Mouse (Mus musculus): ENCODE data around the gene Cryba4.

The Cryba4 gene

DNA sequence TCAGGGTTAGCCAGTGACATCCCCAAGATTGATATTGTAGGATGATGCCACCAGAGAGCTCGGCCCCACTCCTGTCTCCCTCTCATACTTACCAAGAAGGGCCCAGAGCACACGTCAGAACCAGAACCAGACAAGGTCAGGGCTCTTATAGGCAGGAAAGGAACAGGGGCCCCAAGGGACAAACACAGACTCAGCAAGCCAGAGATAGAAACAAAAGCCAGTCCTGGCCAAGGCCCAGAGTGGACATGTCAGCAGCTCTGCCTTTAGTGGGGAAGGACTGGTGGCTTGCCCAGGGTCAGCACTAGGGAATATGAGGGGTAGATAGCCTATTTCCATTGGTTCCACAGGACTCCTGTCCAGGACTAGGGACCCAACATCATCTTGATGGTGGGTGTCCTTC, at the start of gene Cryba4:
TSS of gene Cryba4 (minus strand) at position 119 of the 400 bp plus-strand sequence.
- no peak for DNase-seq (ENCODE audit: low spot score in 2 of 2)

DNA sequence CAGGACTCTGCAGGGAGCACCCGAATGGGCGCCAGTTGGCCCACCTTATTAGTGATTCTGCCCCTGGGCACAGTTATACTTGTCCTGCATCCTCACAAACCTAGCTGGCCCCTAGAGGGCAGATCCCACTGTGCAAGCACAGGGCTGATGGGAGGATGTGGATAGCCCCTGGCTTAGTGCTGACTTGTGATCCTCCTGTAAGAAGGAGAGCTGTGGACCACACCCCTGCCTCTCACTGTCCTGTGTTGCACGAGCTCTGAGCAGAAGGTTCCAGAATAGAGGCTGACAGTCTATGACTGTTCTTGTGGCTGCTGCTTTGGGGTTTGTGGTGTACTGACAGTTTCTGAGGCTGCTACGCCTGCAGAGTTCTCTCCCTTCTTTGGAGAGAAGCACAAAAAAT, 49.4 kb upstream of the Cryba4 start:
- no peak for DNase-seq (ENCODE audit: low spot score in 2 of 2)

DNA sequence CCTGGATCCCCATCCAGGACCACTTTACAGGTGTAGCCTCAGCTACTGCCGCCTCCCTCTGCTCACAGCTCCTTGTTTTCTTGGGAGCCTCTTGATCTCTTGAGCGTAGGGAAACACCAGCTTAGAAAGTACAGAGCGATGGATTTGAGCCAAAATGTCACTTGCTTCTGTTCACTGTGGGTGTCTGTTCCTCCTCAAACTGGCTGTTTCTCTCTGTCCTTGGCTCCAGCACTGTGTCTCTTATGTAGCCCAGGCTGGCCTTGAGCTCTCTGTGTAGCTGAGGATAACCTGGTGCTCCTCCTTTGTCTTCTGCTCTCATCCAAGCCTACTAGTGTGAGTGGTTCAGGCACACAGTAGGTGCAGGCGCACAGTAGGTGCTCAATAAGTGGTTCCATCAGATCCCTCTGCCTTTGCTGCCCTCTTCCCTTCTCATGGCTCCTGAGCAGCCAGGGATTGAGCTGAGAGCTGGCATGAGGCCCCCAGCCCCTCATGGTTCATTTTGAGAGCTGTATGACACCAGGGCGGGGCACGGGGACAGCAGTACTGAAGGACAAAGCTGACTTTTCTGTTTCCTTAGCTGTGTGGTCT, 48.5 kb upstream of the Cryba4 start:
- no peak for DNase-seq (ENCODE audit: low spot score in 2 of 2)

DNA sequence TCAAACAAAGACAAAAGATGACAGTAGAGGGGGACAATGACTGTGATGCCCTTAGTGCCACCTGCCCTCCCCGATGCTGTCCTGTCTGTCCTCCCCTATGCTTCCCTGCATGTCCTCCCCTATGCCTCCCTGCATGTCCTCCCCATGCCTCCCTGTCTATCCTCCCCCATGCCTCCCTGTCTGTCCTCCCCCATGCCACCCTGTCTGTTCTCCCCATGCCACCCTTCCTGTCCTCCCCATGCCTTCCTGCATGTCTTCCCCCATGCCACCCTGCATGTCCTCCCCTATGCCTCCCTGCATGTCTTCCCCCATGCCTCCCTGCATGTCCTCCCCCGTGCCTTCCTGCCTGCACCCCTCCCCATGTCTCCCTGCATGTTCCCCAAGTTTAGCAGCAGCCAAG, 47.8 kb upstream of the Cryba4 start:
- no peak for DNase-seq (ENCODE audit: low spot score in 2 of 2)

DNA sequence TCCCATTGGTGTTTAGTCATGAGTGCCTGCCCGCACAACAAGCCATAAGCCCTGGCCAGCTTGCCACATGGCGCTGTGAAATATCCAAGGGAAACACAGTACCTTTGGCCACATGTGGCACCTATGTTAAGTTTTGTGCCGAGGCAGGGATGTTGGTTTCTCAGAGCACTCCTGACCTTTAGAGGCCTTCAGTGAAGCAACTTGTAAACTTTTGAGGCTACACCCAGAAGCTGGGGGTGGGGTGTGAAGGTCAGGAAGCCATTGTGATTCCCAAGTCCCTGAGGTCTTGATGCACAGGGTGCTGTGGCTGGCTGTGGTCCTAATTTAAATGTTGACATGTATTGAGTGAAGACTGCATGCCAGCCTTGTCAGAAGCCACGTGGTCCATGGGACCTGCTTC, 47.1 kb upstream of the Cryba4 start:
- no peak for DNase-seq (ENCODE audit: low spot score in 2 of 2)

DNA sequence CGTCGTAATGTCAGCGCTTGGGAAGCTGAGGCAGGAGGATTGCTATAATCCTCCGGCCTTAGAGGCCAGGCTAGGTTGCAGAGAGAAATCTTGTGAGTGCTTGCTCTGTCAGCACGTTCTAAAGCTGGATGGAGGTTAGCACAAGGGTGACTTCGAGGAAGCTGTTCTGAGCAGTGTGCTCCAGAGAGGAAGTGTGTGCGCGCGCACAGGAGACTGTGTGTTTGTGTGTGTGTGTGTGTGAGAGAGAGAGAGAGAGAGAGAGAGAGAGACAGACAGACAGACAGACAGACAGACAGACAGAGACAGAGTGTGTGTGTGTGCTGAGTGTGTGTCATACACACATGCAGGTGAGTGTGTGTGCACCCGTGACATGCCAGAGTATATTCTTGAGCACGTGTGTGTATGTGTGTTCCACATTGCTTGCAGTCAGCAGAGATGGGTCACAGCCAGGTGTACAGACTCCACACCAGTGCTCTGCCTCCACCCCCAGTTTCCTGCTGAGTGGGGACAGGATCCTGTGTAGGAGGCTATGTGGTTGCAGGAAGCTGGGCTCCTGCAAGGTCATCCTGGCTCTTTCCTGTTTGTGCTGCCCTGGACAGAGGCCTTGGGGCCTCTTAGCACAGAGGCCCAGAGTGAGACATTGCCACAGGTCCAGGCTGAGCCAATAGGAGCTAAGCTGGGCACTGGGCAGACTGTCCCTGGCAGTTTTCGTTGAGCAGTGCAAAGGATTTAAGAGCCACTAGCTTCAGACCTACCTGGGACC, 46.1 kb upstream of the Cryba4 start:
- DNase-seq (ENCODE audit: low spot score in 2 of 2) = peak in 1 of 2 experiments; percentile 48

DNA sequence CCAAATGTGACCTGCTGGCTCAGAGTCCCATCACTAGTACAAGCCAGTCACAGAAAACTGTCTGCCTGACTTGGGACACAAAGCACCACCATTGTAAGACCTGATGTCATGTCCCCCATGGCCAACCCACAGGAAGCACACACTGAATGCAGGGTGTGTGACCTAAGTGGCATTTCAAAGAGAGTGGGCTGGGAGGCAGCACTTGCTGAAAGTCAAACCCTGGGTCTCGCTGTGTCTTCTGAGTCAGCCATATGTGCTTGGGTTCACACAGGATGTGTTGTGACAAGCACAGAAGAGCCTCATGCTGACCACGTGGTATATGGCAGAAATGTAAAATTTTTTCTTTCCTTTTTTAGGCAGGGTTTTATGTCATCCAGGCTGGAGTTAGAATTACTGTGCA, 44.9 kb upstream of the Cryba4 start:
- DNase-seq (ENCODE audit: low spot score in 2 of 2) = no peak

DNA sequence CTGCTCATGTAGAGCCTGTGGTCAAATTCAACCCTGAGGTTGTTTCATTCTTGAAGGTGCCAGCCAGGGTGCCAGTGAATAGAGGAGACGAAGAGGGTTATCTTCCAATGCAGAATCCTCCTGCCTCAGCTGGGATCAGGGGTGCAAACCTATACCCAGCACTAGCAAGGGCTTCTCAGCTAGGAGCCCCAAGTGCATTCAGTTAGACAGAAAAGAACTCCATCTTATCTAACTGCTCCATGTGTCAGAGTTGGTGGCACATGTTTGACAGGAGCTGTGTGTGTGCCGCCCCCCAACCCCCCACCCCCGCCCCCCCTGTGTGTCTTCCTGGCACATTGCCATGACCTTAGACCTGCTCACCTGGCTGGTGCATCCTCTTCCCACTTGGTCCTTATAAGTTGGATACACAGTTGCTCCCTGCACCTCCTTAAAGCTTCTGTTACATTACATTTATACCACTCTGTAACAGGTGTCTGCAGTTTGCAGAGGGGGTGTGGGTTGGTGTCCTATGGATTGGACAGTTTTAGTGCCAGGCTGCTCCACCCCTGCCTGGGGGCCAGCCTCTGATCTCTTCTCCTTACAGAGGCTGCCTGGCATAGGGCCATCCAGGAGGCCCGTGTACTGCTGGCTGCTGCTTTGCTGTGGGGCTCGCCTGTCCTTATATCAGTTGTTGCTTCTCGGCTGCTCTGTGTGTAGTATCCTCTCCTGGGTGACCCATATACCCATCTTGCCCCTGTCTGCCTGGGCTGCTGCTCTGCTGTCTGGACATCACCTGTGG, 44.3 kb upstream of the Cryba4 start:
- peak in 1 of 2 experiments; percentile 62 for DNase-seq (ENCODE audit: low spot score in 2 of 2)

DNA sequence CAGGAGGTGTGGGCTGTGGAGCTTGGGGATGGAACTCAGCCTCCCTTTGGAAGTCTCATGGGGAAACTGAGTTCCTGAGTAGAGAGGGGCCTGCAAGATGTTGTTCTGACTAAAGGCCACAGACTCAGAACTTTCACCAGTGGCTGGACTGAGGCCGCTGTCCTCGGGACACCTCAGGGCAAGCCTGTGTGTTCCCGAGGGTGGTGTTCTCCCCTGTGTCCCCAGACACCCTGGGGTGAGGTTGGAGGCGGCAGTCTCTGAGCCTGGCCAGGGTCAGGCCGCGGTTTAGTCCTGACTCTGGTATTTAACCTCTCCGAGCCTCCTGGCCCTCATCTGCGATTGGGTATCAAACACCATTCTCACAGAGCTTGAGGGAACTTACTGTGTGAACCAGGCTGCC, 43.2 kb upstream of the Cryba4 start:
- DNase-seq (ENCODE audit: low spot score in 2 of 2) = no peak

DNA sequence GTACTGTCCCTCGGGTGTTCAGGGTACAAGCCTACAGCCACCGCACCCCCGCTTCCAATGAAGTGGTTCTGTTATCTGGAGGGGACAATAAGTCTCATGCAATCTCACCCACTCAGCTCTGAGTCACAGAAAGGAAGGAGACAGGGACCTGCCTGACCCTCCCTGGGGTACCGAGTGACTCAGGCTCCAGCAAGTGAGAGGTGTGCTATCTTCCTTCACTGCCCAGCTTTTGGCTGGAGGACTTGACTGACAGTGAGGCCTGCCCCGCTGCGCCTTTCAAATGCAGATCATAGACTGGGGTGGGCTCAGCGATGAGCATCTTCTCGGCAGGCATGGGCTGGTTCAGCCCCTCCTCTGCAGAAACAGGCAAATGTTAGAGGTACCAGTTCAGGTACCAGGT, 42.8 kb upstream of the Cryba4 start:
- no peak for DNase-seq (ENCODE audit: low spot score in 2 of 2)

DNA sequence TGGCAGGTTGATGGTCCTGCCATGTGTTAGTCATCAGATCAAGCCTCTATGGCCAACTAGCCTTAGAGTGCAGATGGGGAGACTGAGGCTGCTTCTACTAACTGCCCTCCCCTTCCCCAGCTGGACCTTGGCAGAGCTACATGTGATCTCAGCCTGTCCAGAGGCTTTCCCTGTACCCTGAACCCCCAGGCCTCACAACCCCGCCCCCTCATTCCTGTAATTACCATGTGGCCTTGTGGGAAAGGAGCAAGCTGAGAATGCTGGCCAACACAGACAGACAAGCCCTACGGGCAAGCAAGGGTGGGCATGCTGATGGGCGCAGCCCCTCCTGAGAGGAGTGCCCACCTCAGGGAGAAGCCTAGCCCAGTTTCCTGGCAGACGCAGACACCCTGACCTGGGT, 42.4 kb upstream of the Cryba4 start:
- DNase-seq (ENCODE audit: low spot score in 2 of 2) = no peak

DNA sequence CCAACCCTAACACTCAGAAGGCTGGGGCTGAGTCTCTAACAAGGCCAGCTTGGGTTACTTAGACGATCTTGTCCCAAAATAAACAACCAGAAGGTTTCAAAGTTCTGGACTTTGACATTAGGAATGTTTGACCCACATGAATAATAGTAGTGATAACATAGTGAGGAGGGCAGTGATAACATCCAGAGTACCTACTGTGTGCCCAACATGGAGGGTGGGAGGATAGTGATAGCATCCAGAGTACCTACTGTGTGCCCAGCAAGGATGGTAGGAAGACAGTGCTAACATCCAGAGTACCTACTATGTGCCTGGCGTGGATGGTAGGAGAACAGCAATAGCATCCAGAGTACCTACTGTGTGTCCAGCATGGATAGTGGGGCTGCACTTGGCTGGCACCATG, 41.5 kb upstream of the Cryba4 start:
- DNase-seq (ENCODE audit: low spot score in 2 of 2) = no peak

DNA sequence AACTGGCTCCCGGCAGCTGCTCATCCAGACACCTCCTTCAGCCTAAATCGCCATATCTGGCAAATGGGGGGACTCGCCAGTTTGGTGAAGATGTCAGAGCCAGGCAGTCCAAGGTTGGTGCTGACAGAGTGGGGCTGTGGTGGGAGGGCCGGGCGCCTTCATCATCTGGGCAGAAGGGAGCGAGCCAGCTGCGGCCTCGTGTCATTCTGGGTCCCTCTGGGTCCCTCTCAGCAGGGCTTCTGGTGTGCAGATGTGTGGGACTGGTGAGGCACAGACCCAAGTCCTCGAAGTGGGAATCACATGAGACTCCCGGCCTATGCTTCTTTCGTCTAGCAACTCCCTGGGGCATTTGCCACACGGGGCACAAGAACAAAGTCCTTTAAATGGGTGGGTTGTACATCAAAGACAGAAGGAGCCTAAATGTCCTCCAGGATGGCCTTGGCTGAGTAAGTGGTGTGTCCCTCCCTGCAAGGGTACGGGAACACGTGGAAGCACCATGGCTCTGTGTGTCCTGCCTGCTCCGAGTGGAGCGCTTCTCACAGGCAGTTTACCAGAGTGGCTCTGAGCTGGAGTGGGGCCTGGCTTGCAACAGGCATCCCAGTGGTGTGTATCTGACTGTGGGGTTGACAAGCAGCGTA, 40.1 kb upstream of the Cryba4 start:
- no peak for DNase-seq (ENCODE audit: low spot score in 2 of 2)

DNA sequence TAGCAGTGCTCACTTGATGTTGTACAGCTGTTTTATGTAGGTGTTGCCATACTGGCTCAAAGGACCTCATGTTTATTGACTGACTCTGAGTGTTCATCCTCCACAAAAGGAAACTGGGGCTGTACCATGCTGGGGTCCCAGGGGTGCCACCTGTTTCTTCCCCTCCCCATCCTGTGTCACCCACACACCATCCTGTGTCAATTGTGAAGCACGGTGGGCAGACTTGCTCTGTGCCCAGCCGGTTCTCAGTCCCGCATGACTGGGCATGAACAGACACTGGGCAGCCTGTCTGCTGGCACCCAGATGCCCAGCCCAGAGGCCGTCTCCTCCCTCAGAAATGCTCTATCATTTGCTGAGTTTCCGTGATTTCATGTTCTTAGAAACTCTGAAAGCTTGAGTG, 39.5 kb upstream of the Cryba4 start:
- DNase-seq (ENCODE audit: low spot score in 2 of 2) = peak in 1 of 2 experiments; percentile 48

DNA sequence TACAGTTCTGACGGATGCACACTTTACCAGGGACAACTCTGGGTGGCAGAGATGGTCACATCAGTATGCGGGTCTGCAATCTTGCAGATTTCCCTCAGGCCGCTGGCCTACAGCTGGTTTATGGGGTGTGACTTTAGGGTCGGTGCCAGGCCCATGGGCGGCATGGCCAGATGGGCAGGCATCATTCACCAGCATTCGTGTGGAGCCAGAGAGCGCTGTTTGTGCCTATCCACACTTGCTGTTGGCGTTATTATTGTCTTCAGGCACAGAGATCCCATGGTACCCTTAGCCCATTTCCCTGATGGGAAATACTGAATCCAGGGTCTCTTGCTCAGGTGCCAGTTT, 38.2 kb upstream of the Cryba4 start:
- DNase-seq (ENCODE audit: low spot score in 2 of 2) = no peak

DNA sequence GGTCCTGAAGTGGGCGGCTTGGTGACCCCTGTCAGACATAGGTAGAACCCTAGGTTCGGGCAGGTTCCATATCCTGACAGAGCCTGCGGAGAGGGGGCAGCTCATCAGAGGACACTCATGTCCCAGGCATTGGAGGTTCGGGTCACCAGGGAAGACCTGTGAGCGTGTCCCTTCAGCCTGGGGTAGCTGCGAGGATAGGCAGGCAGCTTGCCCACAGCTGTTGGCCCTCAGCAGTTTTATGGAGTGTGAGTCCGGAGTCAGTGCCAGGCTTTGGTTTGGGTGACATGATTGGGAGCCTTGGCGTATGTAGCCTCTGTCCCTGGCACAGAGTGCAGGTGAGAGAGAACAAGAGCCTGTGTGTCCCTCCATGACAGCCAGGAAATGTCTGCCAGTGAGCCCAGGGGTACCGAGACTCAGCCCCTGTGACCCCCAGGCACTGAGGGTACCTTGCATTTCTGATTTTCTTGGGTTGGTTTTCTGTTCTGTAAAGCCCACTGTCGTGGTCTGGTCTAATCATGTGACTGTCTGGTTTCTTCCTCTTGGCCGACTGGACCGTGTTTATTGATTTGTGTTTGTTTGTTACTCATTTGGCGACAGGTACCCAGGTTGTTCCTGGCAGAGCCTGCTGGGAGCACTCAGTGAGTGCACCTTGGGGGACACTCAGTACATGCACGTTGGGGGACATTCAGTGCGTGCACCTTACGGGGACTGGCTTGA, 37.7 kb upstream of the Cryba4 start:
- DNase-seq (ENCODE audit: low spot score in 2 of 2) = no peak

DNA sequence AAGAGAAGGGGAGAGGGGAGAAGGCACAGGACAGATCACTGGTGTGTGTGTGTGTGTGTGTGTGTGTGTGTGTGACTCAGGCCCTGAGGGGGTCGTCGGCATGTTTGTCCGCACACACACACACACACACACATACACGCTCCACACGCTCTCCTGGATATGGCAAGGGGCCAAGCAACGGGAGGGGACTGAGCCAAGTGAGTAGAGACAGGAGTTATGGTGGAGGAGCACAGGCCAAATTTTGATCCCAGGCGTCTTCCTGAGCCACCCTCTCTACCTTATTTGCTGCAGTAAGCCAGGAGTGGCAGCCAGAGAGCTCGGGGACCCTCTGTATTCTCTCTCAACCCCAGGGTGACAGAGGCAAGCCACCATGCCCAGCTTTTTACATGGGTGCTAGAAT, 36.9 kb upstream of the Cryba4 start:
- no peak for DNase-seq (ENCODE audit: low spot score in 2 of 2)

DNA sequence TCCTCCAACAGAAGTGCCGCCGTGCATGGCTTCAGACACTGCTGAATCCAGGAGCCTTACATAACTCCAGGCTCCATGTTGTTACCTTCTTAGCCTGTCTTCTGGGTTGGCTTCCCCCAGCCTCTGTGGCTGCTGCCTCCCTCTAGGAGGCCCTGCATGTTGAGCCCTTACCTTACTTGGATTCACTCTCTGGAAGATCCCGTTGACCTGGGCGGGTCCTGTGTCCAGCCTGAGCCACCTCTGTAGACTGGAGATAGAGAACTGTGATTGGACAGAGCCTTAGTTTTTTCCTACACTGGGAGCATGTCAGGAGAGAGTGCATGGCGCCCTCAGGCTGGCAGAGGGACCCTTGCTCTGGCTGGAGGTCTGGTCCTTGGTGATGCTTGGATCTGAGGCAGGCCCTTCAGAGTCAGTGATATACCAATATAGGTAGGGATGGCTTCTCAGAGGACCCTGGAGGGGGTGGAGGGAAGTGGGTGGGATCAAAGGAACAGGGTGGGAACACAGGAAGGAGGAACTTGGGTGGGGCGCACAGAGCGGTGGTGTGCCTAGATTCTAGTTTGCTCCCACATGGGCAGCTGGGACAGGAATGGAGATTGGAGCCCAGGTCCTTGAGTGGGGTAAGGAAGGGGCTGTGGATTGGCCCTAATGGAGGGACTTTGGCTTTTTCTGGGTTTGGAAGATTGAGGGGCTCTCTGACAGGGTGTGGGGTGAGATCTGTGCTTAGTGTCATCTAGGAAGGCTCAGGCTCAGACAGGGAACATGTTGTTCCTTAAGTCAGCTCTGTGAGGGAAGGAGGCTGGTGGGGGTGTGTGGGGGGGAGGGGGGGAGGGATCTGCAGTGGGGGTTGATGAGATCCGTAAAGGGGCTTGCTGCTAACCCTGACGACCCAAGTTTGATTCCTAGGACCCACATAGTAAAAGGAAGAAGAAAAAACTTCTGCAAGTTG, 36.1 kb upstream of the Cryba4 start:
- no peak for DNase-seq (ENCODE audit: low spot score in 2 of 2)

DNA sequence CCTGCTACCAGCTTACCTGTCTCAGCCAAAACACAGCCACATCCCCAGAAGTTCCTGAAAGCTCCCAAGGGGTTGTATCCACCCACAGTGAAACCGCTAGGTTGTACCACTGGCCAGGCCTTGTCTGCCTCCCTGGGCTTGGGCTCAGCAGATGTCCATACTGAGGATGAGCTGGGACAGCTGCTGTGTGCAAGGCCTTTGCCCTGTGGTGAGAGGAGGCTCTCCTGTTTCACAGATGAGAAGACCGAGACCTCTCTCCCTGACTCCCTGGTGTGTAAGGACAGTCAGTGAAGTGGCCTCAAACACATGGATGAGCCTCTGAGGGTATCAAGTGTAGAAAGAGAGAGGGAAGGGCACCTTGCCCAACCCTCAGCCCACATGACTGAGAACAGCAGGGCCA, 35.3 kb upstream of the Cryba4 start:
- DNase-seq (ENCODE audit: low spot score in 2 of 2) = no peak

DNA sequence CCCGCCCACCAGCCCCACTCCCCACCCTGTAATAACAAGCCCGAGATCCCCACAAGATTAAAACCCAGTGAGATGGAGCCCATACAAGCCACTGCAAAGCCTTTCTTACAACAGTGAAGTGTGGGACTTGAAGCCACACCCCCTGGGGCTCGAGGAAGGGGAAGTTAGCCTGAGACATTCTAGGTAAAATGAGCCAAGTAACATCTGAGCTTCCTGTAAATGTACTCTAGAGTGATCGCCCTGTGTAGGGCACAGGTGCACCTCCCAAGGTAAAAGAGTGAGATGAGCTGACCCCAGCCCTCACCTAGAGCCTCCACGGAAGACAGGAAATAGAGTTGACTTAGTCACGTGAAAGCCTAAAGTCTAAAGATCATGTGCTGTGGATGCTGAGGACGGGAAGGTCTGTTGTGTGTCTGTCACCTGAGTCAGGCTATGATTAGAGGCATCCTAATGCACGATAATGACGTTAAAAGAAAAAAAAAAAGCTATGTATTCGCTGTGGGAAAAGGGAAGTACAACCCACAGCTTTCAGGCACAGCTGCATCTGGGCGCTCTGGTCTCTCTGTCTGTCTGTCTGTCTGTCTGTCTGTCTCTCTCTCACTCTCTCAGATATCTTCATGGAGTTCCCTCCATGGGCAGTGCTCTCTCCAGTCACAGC, 34.8 kb upstream of the Cryba4 start:
- peak in 1 of 2 experiments; percentile 66 for DNase-seq (ENCODE audit: low spot score in 2 of 2)
